Mouse (Mus musculus) myocyte (in vitro differentiated cells): ENCODE measurements around the gene Slc47a1. TPM values are rescaled to one million over a fixed set of nuclear protein-coding genes. Genes with fewer than 3 reads are reported as not detected.

Experiments
- H3K27me3 ChIP-seq: one replicate; pipeline ENCODE4 v1.6.1; 2011; ENCODE audit not compliant: control insufficient read depth, insufficient read depth, insufficient read length
- H3K36me3 ChIP-seq: one replicate; pipeline ENCODE4 v1.6.1; 2011; ENCODE audit not compliant: control insufficient read depth, insufficient read depth
- H3K4me2 ChIP-seq: one replicate; pipeline ENCODE4 v1.6.1; 2011; ENCODE audit warnings: low read depth, control low read depth
- H3K4me3 ChIP-seq: one replicate; pipeline ENCODE4 v1.5.1; 2011; ENCODE audit warnings: mild to moderate bottlenecking, control low read depth, moderate library complexity
- H3K79me2 ChIP-seq: one replicate; pipeline ENCODE4 v1.6.1; 2011; ENCODE audit not compliant: control insufficient read depth, insufficient read depth
- H3ac ChIP-seq: one replicate; pipeline ENCODE4 v1.6.1; 2011; ENCODE audit not compliant: control insufficient read depth, insufficient read length
- CEBPB ChIP-seq: IDR thresholded peaks from 2 replicates; pipeline ENCODE4 v1.6.1; 2011; ENCODE audit warnings: mild to moderate bottlenecking, moderate library complexity; ENCODE audit not compliant: poor library complexity, insufficient read depth, severe bottlenecking
- E2F4 ChIP-seq: IDR thresholded peaks from one replicate; pipeline ENCODE4 v1.6.1; 2011; ENCODE audit warnings: mild to moderate bottlenecking, control low read depth, moderate library complexity; ENCODE audit not compliant: insufficient read depth
- MAX ChIP-seq: IDR thresholded peaks from one replicate; pipeline ENCODE4 v1.6.1; 2011; ENCODE audit warnings: low read depth, mild to moderate bottlenecking, control low read depth
- MYOD1 ChIP-seq, 3 experiments: IDR thresholded peaks; one replicate each; pipeline ENCODE4 v1.6.1; 2011; ENCODE audit warnings: control low read depth in 2 of 3, low read depth in 2 of 3, mild to moderate bottlenecking in 2 of 3, moderate library complexity in 1 of 3; ENCODE audit not compliant: insufficient read length in 2 of 3, control insufficient read depth in 1 of 3
- MYOG ChIP-seq, 3 experiments: IDR thresholded peaks; one replicate each; pipeline ENCODE4 v1.6.1; 2011; ENCODE audit warnings: control low read depth in 2 of 3, low read depth in 2 of 3, mild to moderate bottlenecking in 2 of 3; ENCODE audit not compliant: insufficient read length in 2 of 3, control insufficient read depth in 1 of 3, insufficient read depth in 1 of 3
- POLR2A ChIP-seq: IDR thresholded peaks from one replicate; pipeline ENCODE4 v1.6.1; 2011; ENCODE audit warnings: low read depth, mild to moderate bottlenecking, control low read depth, moderate library complexity; ENCODE audit not compliant: insufficient read length
- POLR2AphosphoS2 ChIP-seq: IDR thresholded peaks from one replicate; pipeline ENCODE4 v1.6.1; 2011; ENCODE audit warnings: low read depth, control low read depth; ENCODE audit not compliant: insufficient read length
- REST ChIP-seq: IDR thresholded peaks from one replicate; pipeline ENCODE4 v1.6.1; 2011; ENCODE audit warnings: mild to moderate bottlenecking, control low read depth, moderate library complexity; ENCODE audit not compliant: insufficient read depth, insufficient read length
- SRF ChIP-seq: IDR thresholded peaks from one replicate; pipeline ENCODE4 v1.6.1; 2011; ENCODE audit warnings: low read depth; ENCODE audit not compliant: control insufficient read depth, insufficient read length
- TCF12 ChIP-seq: IDR thresholded peaks from one replicate; pipeline ENCODE4 v1.6.1; 2011; ENCODE audit warnings: mild to moderate bottlenecking, control low read depth; ENCODE audit not compliant: poor library complexity, insufficient read depth, severe bottlenecking
- TCF3 ChIP-seq: IDR thresholded peaks from one replicate; pipeline ENCODE4 v1.6.1; 2011; ENCODE audit warnings: low read depth, control low read depth; ENCODE audit not compliant: insufficient read length
- USF1 ChIP-seq: IDR thresholded peaks from one replicate; pipeline ENCODE4 v1.6.1; 2011; ENCODE audit warnings: low read depth, mild to moderate bottlenecking, control low read depth, moderate library complexity
- polyA plus RNA-seq: library from polyadenylated mRNA; unstranded; fragments of >200 nt; fragmentation: generic; extraction: Trizol; gene quantifications from one replicate; pipeline ENCODE4 v1.2.1, GENCODE M21; 2012; ENCODE audit warnings: missing spikeins

Gene Slc47a1
- polyA plus RNA-seq, 1 experiment, result 0.05 TPM

- H3K79me2 ChIP-seq, result no peaks in the 10 kb centered on the region
- H3ac ChIP-seq, result no peak overlapping the region
- no peak for TF ChIP-seq POLR2A
- no peak for TF ChIP-seq POLR2AphosphoS2
- no peak for TF ChIP-seq CEBPB
- TF ChIP-seq E2F4, result no peak
- no peak for TF ChIP-seq TCF3
- no peak for TF ChIP-seq SRF
- no peak for TF ChIP-seq TCF12
- TF ChIP-seq MAX, result no peak
- no peak for TF ChIP-seq REST
- no peak for TF ChIP-seq MYOG (IDR thresholded peaks at IDR 0.05; ENCODE audit: control insufficient read depth in 1 of 3, insufficient read depth in 1 of 3, insufficient read length in 2 of 3, low read depth in 2 of 3)
- TF ChIP-seq USF1, result no peak
- no peak for TF ChIP-seq MYOD1 (IDR thresholded peaks at IDR 0.05; ENCODE audit: control insufficient read depth in 1 of 3, insufficient read length in 2 of 3, low read depth in 2 of 3)
- peaks cover 31% of the 10 kb centered on the region for H3K27me3 ChIP-seq
- no peak overlapping the region for H3K4me2 ChIP-seq
- no peak overlapping the region for H3K4me3 ChIP-seq
- no peaks in the 10 kb centered on the region for H3K36me3 ChIP-seq
Measured at GRCm38 (mm10) chr11:61340374-61340773, 37.8 kb downstream of the Slc47a1 start.

GRCm38 (mm10) chr11:61337586-61337985 is 40.6 kb downstream of the Slc47a1 start:
- Histone ChIP-seq H3K36me3 (no peaks in the 10 kb centered on the region), H3K27me3 (peaks cover 10% of the 10 kb centered on the region), H3ac (no peak overlapping the region), H3K79me2 (no peaks in the 10 kb centered on the region), H3K4me2 (no peak overlapping the region), H3K4me3 (no peak overlapping the region)
- TF ChIP-seq CEBPB (no peak), TCF12 (no peak), POLR2A (no peak), REST (no peak), MYOG (IDR thresholded peaks at IDR 0.05; ENCODE audit: control insufficient read depth in 1 of 3, insufficient read depth in 1 of 3, insufficient read length in 2 of 3, low read depth in 2 of 3) (no peak), E2F4 (no peak), SRF (no peak), MAX (no peak), POLR2AphosphoS2 (no peak), MYOD1 (IDR thresholded peaks at IDR 0.05; ENCODE audit: control insufficient read depth in 1 of 3, insufficient read length in 2 of 3, low read depth in 2 of 3) (no peak), USF1 (no peak), TCF3 (no peak)

GRCm38 (mm10) chr11:61320904-61321687 is 57.0 kb downstream of the Slc47a1 start:
- H3K36me3 ChIP-seq, result no peaks in the 10 kb centered on the region
- H3K4me2 ChIP-seq, result no peak overlapping the region
- H3K79me2 ChIP-seq, result no peaks in the 10 kb centered on the region
- H3K4me3 ChIP-seq, result no peak overlapping the region
- H3K27me3 ChIP-seq, result no peaks in the 10 kb centered on the region
- TF ChIP-seq CEBPB (no peak), REST (no peak), USF1 (no peak), SRF (no peak), MYOD1 (IDR thresholded peaks at IDR 0.05; ENCODE audit: control insufficient read depth in 1 of 3, insufficient read length in 2 of 3, low read depth in 2 of 3) (no peak), TCF3 (no peak), POLR2AphosphoS2 (no peak), MAX (no peak), E2F4 (no peak), MYOG (IDR thresholded peaks at IDR 0.05; ENCODE audit: control insufficient read depth in 1 of 3, insufficient read depth in 1 of 3, insufficient read length in 2 of 3, low read depth in 2 of 3) (no peak), TCF12 (no peak), POLR2A (no peak)
- no peak overlapping the region for H3ac ChIP-seq

- Histone ChIP-seq H3K4me2 (peak overlapping the region; percentile 55), H3ac (no peak overlapping the region), H3K4me3 (no peak overlapping the region), H3K36me3 (no peaks in the 10 kb centered on the region), H3K27me3 (no peaks in the 10 kb centered on the region), H3K79me2 (no peaks in the 10 kb centered on the region)
- TF ChIP-seq SRF (no peak), E2F4 (no peak), MYOG (IDR thresholded peaks at IDR 0.05; ENCODE audit: control insufficient read depth in 1 of 3, insufficient read depth in 1 of 3, insufficient read length in 2 of 3, low read depth in 2 of 3) (peak in 2 of 3 experiments; percentile 64 to 71), POLR2A (no peak), TCF12 (no peak), REST (no peak), TCF3 (no peak), MAX (no peak), POLR2AphosphoS2 (no peak), CEBPB (no peak), MYOD1 (IDR thresholded peaks at IDR 0.05; ENCODE audit: control insufficient read depth in 1 of 3, insufficient read length in 2 of 3, low read depth in 2 of 3) (peak; percentile 44 to 84 (median 74)), USF1 (no peak)
Measured at GRCm38 (mm10) chr11:61319923-61320567, 58.1 kb downstream of the Slc47a1 start.
